9 mouse cellular contexts compared by ENCODE assay signal in the genomic region with DNA sequence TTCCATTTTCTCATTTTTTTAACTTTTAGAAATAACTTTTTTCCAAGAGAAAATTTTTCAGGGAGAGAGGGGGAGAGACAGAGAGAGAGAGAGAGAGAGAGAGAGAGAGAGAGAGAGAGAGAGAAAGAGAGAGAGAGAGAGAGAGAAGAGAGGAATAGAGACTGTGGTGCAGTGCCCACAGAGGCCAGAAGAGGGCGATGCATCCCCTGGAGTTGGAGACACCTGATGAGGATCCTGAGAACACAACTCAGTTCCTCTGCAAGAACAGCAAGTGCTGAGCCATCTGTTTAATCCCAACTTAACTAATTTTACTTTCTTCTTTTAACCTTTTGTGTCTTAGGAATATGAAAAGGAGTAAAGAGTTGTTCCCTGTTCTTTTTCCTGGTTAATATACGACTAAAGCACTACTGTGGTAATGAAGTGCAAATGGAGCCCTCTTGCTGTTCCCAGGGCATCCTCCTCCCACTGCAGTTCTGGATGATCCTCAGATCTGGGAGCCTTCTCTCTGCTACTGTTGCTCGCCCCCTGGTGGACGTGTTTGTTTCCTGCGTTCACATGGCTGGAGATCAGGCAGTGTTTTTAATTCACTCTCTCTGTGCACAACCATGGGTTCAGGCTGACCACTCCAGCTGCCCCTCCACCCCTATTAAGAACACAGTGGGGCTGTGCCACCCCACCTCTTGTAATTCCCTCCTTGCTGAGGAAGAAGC. TPM values are rescaled to one million over a fixed set of nuclear protein-coding genes. Genes with fewer than 3 reads are reported as not detected.
DNase-seq lines count a peak whose midpoint lies in the region; ATAC-seq and TF ChIP-seq lines count a peak whose summit lies in the region.
"Not testable (repeated sequence)": the region's sequence is repeated elsewhere in the genome, so short reads cannot be mapped to it uniquely, and the experiment has no call there.
"Had no signal": no experiment of that assay in that cellular context is flagged by ENCODE, and none has a peak within 500 bp of the region (broad histone marks: within the 10 kb centered on the region; RNA-seq: fewer than 3 reads in every experiment).

No protein-coding gene starts in this region.

- H3K9me3 ChIP-seq in E14TG2a.4 (ENCODE audit: low read length) = peaks cover 15% of the 10 kb centered on the region
- not testable (repeated sequence) for H3K9me3 ChIP-seq in embryonic facial prominence, embryonic 14.5 days (ENCODE audit: control insufficient read depth, low read length); heart, postnatal 0 days (replicated peaks; ENCODE audit: control insufficient read depth, low read length)

- ATAC-seq in embryonic facial prominence, embryonic 14.5 days (ENCODE audit: low read depth) = peak; percentile 67; the same call in 1 of the 2 replicates
- not testable (repeated sequence) for ATAC-seq in heart, postnatal 0 days (ENCODE audit: insufficient read depth, low read depth)

- H3K4me1 ChIP-seq in E14TG2a.4 (replicated peaks; ENCODE audit: low read depth, low read length); embryonic facial prominence, embryonic 14.5 days (ENCODE audit: control insufficient read depth, insufficient read depth, low read length); heart, postnatal 0 days (ENCODE audit: control insufficient read depth, insufficient read depth); testis, adult 2 months (ENCODE audit: control insufficient read depth, insufficient read depth, low read length): not testable (repeated sequence)

- H3K4me3 ChIP-seq in E14TG2a.4 (replicated peaks; ENCODE audit: low read length); embryonic facial prominence, embryonic 14.5 days (ENCODE audit: low read depth, low read length); heart, postnatal 0 days (ENCODE audit: low read depth, low read length); testis, adult 2 months (ENCODE audit: control insufficient read depth, low read depth, low read length): not testable (repeated sequence)

- not testable (repeated sequence) for H3K27ac ChIP-seq in embryonic facial prominence, embryonic 14.5 days (replicated peaks; ENCODE audit: low read depth, low read length); heart, postnatal 0 days (ENCODE audit: low read depth); testis, adult 2 months (ENCODE audit: control insufficient read depth, insufficient read depth, low read depth, low read length)

- H3K27me3 ChIP-seq in E14TG2a.4 (ENCODE audit: insufficient read depth, low read length); embryonic facial prominence, embryonic 14.5 days (replicated peaks; ENCODE audit: control insufficient read depth, insufficient read depth, low read length); heart, postnatal 0 days (ENCODE audit: control insufficient read depth, insufficient read depth, low read length); testis, adult 2 months (ENCODE audit: control insufficient read depth, insufficient read depth, low read length): not testable (repeated sequence)

- WGBS in embryonic facial prominence, embryonic 14.5 days = 2% methylated on average over 4 of the region's 5 CpGs
- 3% methylated on average over 5 of the region's 5 CpGs for WGBS in heart, postnatal 0 days

- peak; percentile 11 for DNase-seq in c-Kit-negative CD71-positive TER-119-positive erythroid progenitor cells, embryonic 14.5 days (ENCODE audit: low read depth, low spot score)
- DNase-seq in embryonic facial prominence, embryonic 14.5 days (ENCODE audit: low spot score) = peak; percentile 11
- DNase-seq in heart, postnatal 0 days (ENCODE audit: low spot score) = not testable (repeated sequence)
- peak; percentile 78 for DNase-seq in kidney, postnatal 10 days
- peak; percentile 45 to 56 for DNase-seq in lung, adult 18-20 months
- DNase-seq in neural tube, embryonic 10.5 days (ENCODE audit: extremely low spot score, low spot score) = peak; percentile 26

- not testable (repeated sequence) for TF ChIP-seq POLR2A in testis, adult 2 months (IDR thresholded peaks at IDR 0.05; ENCODE audit: control insufficient read depth, low read depth, low read length)

- 0 out of 2 replicates have a peak, but pooled peaks have one; percentile 6 for TF ChIP-seq CTCF in E14TG2a.4 (conservative IDR thresholded peaks at IDR 0.05; ENCODE audit: low read length)
- peak; percentile 34; the same call in 1 of the 2 replicates for TF ChIP-seq CTCF in heart, postnatal 0 days (IDR thresholded peaks at IDR 0.05; ENCODE audit: low read depth)
- peak; percentile 62; the same call in 1 of the 2 replicates for TF ChIP-seq CTCF in testis, adult 2 months (IDR thresholded peaks at IDR 0.05; ENCODE audit: control insufficient read depth, insufficient read depth, insufficient replicate concordance, low read depth, low read length)

- H3K36me3 ChIP-seq in E14TG2a.4 (ENCODE audit: insufficient read depth, low read length); embryonic facial prominence, embryonic 14.5 days (ENCODE audit: control insufficient read depth, insufficient read depth, low read length); heart, postnatal 0 days (replicated peaks; ENCODE audit: control insufficient read depth, insufficient read depth, low read length); testis, adult 2 months (ENCODE audit: control insufficient read depth, insufficient read depth, low read length): not testable (repeated sequence)

- not testable (repeated sequence) for H3K9ac ChIP-seq in embryonic facial prominence, embryonic 14.5 days (ENCODE audit: low read depth, low read length); heart, postnatal 0 days (replicated peaks; ENCODE audit: low read depth, low read length)

- TF ChIP-seq EP300 in heart, postnatal 0 days (IDR thresholded peaks at IDR 0.05; ENCODE audit: low read depth) = not testable (repeated sequence)

- H3K4me2 ChIP-seq in embryonic facial prominence, embryonic 14.5 days (ENCODE audit: low read depth, low read length); heart, postnatal 0 days (ENCODE audit: low read depth, low read length): not testable (repeated sequence)

RNA-seq across cellular contexts. Expression of a gene that starts 9.5 kb away (rescaled TPM):
- 8.5 and 10.6 TPM in 2 replicates for polyA plus RNA-seq in embryonic facial prominence, embryonic 14.5 days (2014; fragmentation: Nextera tagmentation; extraction: Ambion mirVana)
- total RNA-seq in heart, postnatal 0 days (2014; rRNA removed; ENCODE audit: low replicate concordance) = 1.9 and 2.2 TPM in 2 replicates
- 0.66 and 1.0 TPM in 2 replicates for polyA plus RNA-seq in heart, postnatal 0 days (2015; fragmentation: Nextera tagmentation; extraction: Ambion mirVana)
- 23.3 and 26.9 TPM in 2 replicates for polyA plus RNA-seq in testis, adult 2 months (2012; rRNA removed)

RNA-seq across cellular contexts. Expression of a gene that starts 21.7 kb away (rescaled TPM):
- polyA plus RNA-seq in embryonic facial prominence, embryonic 14.5 days (2014; fragmentation: Nextera tagmentation; extraction: Ambion mirVana) = not detected in 2 replicates
- total RNA-seq in heart, postnatal 0 days (2014; rRNA removed; ENCODE audit: low replicate concordance) = not detected in 2 replicates
- polyA plus RNA-seq in heart, postnatal 0 days (2015; fragmentation: Nextera tagmentation; extraction: Ambion mirVana) = not detected in 2 replicates
- polyA plus RNA-seq in testis, adult 2 months (2012; rRNA removed) = 0.09 and 0.20 TPM in 2 replicates
- polyA plus RNA-seq: macrophage had no signal

RNA-seq across cellular contexts. Expression of a gene that starts 41.1 kb away (rescaled TPM):
- polyA plus RNA-seq in embryonic facial prominence, embryonic 14.5 days (2014; fragmentation: Nextera tagmentation; extraction: Ambion mirVana) = 0.54 and 2.0 TPM in 2 replicates
- 0.19 and 0.27 TPM in 2 replicates for total RNA-seq in heart, postnatal 0 days (2014; rRNA removed; ENCODE audit: low replicate concordance)
- 0.14 TPM in 1 of 2 replicates, not detected in the other for polyA plus RNA-seq in heart, postnatal 0 days (2015; fragmentation: Nextera tagmentation; extraction: Ambion mirVana)
- polyA plus RNA-seq in testis, adult 2 months (2012; rRNA removed) = 1.0 and 7.4 TPM in 2 replicates

RNA-seq across cellular contexts. Expression of a gene that starts 49.3 kb away (rescaled TPM):
- polyA plus RNA-seq in embryonic facial prominence, embryonic 14.5 days (2014; fragmentation: Nextera tagmentation; extraction: Ambion mirVana) = 2.4 and 3.9 TPM in 2 replicates
- 0.73 and 0.99 TPM in 2 replicates for total RNA-seq in heart, postnatal 0 days (2014; rRNA removed; ENCODE audit: low replicate concordance)
- polyA plus RNA-seq in heart, postnatal 0 days (2015; fragmentation: Nextera tagmentation; extraction: Ambion mirVana) = 1.8 and 1.9 TPM in 2 replicates
- 4.3 and 6.5 TPM in 2 replicates for polyA plus RNA-seq in testis, adult 2 months (2012; rRNA removed)

RNA-seq across cellular contexts. Expression of a gene that starts 56.3 kb away (rescaled TPM):
- 0.22 TPM in 1 of 2 replicates, not detected in the other for polyA plus RNA-seq in embryonic facial prominence, embryonic 14.5 days (2014; fragmentation: Nextera tagmentation; extraction: Ambion mirVana)
- not detected in 2 replicates for total RNA-seq in heart, postnatal 0 days (2014; rRNA removed; ENCODE audit: low replicate concordance)
- polyA plus RNA-seq in heart, postnatal 0 days (2015; fragmentation: Nextera tagmentation; extraction: Ambion mirVana) = not detected in 2 replicates
- 0.06 TPM in 1 of 2 replicates, not detected in the other for polyA plus RNA-seq in testis, adult 2 months (2012; rRNA removed)

Comparison
In these comparisons a context has a peak if more than half of its experiments do, and no peak if none do; other contexts are left out.
1. CTCF ChIP-seq: peak in every context shown above with its lines; median percentile 62 in testis, adult 2 months; 34 in heart, postnatal 0 days; 6 in E14TG2a.4.